Mouse (Mus musculus) C2C12 (cell line): ENCODE data around the gene H2al1h. TPM values are rescaled to one million over a fixed set of nuclear protein-coding genes. Genes with fewer than 3 reads are reported as not detected.
"Not testable (repeated sequence)": the region's sequence is repeated elsewhere in the genome, so short reads cannot be mapped to it uniquely, and the experiment has no call there.

Source experiments
- H3K27me3 ChIP-seq: one replicate; pipeline ENCODE4 v1.6.1; 2011; ENCODE audit not compliant: control insufficient read depth, insufficient read depth, insufficient read length
- H3K36me3 ChIP-seq: one replicate; pipeline ENCODE4 v1.6.1; 2011; ENCODE audit not compliant: control insufficient read depth, insufficient read depth
- H3K4me3 ChIP-seq: one replicate; pipeline ENCODE4 v1.5.1; 2011; ENCODE audit warnings: mild to moderate bottlenecking, control low read depth; ENCODE audit not compliant: poor library complexity, insufficient read depth, severe bottlenecking
- H3K79me2 ChIP-seq: one replicate; pipeline ENCODE4 v1.6.1; 2011; ENCODE audit not compliant: control insufficient read depth, insufficient read depth
- H3K79me3 ChIP-seq: one replicate; pipeline ENCODE4 v1.6.1; 2011; ENCODE audit warnings: low read depth, control low read depth
- H3ac ChIP-seq: one replicate; pipeline ENCODE3; 2011; ENCODE audit warnings: low read depth; ENCODE audit not compliant: control insufficient read depth, insufficient read length
- CEBPB ChIP-seq: IDR thresholded peaks from one replicate; pipeline ENCODE4 v1.6.1; 2011; ENCODE audit warnings: low read depth, mild to moderate bottlenecking, control low read depth, moderate library complexity
- CTCF ChIP-seq: IDR thresholded peaks from one replicate; pipeline ENCODE4 v1.5.1; 2011; ENCODE audit not compliant: control insufficient read depth, insufficient read depth, insufficient read length
- FOSL1 ChIP-seq: IDR thresholded peaks from one replicate; pipeline ENCODE4 v1.8.0; 2011; ENCODE audit warnings: mild to moderate bottlenecking, low read length; ENCODE audit not compliant: poor library complexity, insufficient read depth, severe bottlenecking
- MAX ChIP-seq: IDR thresholded peaks from one replicate; pipeline ENCODE4 v1.6.1; 2011; ENCODE audit warnings: mild to moderate bottlenecking, control low read depth
- MYOD1 ChIP-seq: IDR thresholded peaks from one replicate; pipeline ENCODE4 v1.6.1; 2011; ENCODE audit warnings: low read depth; ENCODE audit not compliant: control insufficient read depth, insufficient read length
- MYOG ChIP-seq: IDR thresholded peaks from one replicate; pipeline ENCODE4 v1.6.1; 2011; ENCODE audit not compliant: control insufficient read depth, insufficient read length; ENCODE audit errors: extremely low read depth
- USF1 ChIP-seq: IDR thresholded peaks from one replicate; pipeline ENCODE4 v1.6.1; 2011; ENCODE audit warnings: low read depth, mild to moderate bottlenecking, control low read depth, moderate library complexity
- polyA plus RNA-seq: library from polyadenylated mRNA; unstranded; fragments of >200 nt; fragmentation: generic; extraction: Trizol; gene quantifications from one replicate; pipeline ENCODE4 v1.2.1, GENCODE M21; 2012; ENCODE audit warnings: missing spikeins

H2al1h gene
- polyA plus RNA-seq, 1 experiment = not detected

DNA sequence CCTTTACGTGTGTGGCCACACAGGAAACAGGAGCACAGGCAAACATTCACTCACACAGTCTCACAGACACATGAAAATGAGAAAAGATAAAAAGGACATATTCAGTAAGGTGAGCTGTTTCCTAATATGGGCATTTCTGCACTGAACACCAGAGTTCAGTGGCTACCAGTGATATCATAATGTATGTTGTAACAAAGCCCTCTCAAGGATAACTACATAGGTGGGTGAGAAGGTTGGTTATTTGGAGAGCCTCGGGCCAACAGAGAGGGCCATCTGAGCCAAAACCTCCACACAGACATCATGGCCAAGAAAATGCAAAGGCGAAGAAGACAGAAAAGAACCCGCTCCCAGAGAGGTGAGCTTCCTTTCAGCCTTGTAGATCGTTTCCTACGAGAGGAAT is 12.8 kb upstream of the H2al1h start, which contains the start of gene H2al1d:
Gene H2al1d (plus strand): TSS at position 301 of the 400 bp plus-strand sequence.
- H3K79me3 ChIP-seq, H3K79me2 ChIP-seq, H3K36me3 ChIP-seq, H3K4me3 ChIP-seq, H3ac ChIP-seq, H3K27me3 ChIP-seq: not testable (repeated sequence)

DNA sequence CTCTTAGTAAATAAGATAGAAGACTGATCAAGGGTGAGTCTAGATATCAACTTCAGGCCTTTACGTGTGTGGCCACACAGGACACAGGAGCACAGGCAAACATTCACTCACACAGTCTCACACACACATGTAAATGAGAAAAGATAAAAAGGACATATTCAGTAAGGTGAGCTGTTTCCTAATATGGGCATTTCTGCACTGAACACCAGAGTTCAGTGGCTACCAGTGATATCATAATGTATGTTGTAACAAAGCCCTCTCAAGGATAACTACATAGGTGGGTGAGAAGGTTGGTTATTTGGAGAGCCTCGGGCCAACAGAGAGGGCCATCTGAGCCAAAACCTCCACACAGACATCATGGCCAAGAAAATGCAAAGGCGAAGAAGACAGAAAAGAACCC is 9.7 kb upstream of the H2al1h start, which contains the start of gene H2al1e:
Gene H2al1e (plus strand): TSS at position 301 of the 400 bp plus-strand sequence.
- not testable (repeated sequence) for H3K4me3 ChIP-seq, H3K79me2 ChIP-seq, H3ac ChIP-seq, H3K27me3 ChIP-seq, H3K79me3 ChIP-seq, H3K36me3 ChIP-seq

DNA sequence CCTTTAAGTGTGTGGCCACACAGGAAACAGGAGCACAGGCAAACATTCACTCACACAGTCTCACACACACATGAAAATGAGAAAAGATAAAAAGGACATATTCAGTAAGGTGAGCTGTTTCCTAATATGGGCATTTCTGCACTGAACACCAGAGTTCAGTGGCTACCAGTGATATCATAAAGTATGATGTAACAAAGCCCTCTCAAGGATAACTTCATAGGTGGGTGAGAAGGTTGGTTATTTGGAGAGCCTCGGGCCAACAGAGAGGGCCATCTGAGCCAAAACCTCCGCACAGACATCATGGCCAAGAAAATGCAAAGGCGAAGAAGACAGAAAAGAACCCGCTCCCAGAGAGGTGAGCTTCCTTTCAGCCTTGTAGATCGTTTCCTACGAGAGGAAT is 6.4 kb upstream of the H2al1h start, which contains the start of gene H2al1f:
Gene H2al1f (plus strand): TSS at position 301 of the 400 bp plus-strand sequence.
- H3ac ChIP-seq, H3K79me3 ChIP-seq, H3K36me3 ChIP-seq, H3K79me2 ChIP-seq, H3K27me3 ChIP-seq, H3K4me3 ChIP-seq: not testable (repeated sequence)

DNA sequence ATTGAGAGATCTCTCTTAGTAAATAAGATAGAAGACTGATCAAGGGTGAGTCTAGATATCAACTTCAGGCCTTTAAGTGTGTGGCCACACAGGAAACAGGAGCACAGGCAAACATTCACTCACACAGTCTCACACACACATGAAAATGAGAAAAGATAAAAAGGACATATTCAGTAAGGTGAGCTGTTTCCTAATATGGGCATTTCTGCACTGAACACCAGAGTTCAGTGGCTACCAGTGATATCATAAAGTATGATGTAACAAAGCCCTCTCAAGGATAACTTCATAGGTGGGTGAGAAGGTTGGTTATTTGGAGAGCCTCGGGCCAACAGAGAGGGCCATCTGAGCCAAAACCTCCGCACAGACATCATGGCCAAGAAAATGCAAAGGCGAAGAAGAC is 3.3 kb upstream of the H2al1h start, which contains the start of gene H2al1g:
Gene H2al1g (plus strand): TSS at position 301 of the 400 bp plus-strand sequence.
- not testable (repeated sequence) for H3K79me3 ChIP-seq, H3K4me3 ChIP-seq, H3K27me3 ChIP-seq, H3K79me2 ChIP-seq, H3K36me3 ChIP-seq, H3ac ChIP-seq

DNA sequence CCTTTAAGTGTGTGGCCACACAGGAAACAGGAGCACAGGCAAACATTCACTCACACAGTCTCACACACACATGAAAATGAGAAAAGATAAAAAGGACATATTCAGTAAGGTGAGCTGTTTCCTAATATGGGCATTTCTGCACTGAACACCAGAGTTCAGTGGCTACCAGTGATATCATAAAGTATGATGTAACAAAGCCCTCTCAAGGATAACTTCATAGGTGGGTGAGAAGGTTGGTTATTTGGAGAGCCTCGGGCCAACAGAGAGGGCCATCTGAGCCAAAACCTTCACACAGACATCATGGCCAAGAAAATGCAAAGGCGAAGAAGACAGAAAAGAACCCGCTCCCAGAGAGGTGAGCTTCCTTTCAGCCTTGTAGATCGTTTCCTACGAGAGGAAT is 3.1 kb downstream of the H2al1h start, which contains the start of gene H2al1i:
Gene H2al1i (plus strand): TSS at position 301 of the 400 bp plus-strand sequence.
- not testable (repeated sequence) for H3K4me3 ChIP-seq, H3K36me3 ChIP-seq, H3K79me2 ChIP-seq, H3K79me3 ChIP-seq, H3ac ChIP-seq, H3K27me3 ChIP-seq

DNA sequence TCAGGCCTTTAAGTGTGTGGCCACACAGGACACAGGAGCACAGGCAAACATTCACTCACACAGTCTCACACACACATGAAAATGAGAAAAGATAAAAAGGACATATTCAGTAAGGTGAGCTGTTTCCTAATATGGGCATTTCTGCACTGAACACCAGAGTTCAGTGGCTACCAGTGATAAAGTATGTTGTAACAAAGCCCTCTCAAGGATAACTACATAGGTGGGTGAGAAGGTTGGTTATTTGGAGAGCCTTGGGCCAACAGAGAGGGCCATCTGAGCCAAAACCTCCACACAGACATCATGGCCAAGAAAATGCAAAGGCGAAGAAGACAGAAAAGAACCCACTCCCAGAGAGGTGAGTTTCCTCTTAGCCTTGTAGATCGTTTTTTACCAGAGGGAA is 6.2 kb downstream of the H2al1h start, which contains the start of gene H2al1j:
Gene H2al1j (plus strand): TSS at position 301 of the 400 bp plus-strand sequence.
- H3K4me3 ChIP-seq, H3K27me3 ChIP-seq, H3K79me2 ChIP-seq, H3K36me3 ChIP-seq, H3K79me3 ChIP-seq, H3ac ChIP-seq: not testable (repeated sequence)

DNA sequence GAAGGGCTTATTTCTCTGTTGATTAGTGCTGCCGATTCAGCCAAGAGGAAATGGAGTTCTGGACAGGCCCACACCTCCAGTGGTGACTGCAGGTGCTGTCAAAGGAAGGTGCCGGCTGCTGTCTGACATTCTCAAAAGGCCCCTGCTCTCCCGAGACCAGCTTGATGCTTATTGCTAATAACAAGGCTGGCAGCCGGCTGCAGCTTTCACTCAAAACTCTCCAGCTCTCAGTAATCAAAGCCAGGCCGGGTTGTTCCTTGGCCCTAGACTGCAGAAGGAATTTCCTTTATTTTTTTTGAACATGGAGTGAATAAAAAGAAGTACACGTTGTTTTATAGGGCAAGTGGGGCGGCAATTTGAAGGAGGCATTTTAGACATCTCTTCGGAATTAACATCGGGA is 24.5 kb downstream of the H2al1h start:
- H3K79me3 ChIP-seq = no peaks in the 10 kb centered on the region
- no peak overlapping the region for H3ac ChIP-seq
- no peaks in the 10 kb centered on the region for H3K79me2 ChIP-seq
- no peak overlapping the region for H3K4me3 ChIP-seq
- H3K36me3 ChIP-seq = no peaks in the 10 kb centered on the region
- TF ChIP-seq MAX (no peak), MYOD1 (no peak), FOSL1 (no peak), USF1 (no peak), MYOG (no peak)
- H3K27me3 ChIP-seq = no peaks in the 10 kb centered on the region

DNA sequence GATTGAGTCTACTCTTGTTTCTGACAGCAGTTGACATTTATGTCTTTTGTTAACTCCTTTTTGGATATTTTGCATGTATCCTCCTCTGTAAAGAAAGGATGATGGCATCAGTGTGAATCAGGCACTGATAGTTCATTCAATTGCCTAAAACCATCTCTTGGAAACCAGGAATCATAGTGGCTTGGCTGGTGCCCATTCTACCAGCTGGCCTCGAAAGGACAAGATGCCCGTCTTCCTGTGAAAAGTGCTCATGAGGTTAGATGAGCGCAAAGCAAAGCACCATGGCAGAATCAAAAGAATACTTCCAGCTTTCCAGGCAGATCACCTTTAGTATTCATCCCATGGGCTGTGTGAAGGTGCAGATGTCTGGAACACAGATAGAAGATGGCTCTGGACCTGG is 25.5 kb downstream of the H2al1h start:
- Histone ChIP-seq H3K79me3 (no peaks in the 10 kb centered on the region), H3K79me2 (no peaks in the 10 kb centered on the region), H3K27me3 (no peaks in the 10 kb centered on the region), H3K4me3 (no peak overlapping the region), H3K36me3 (no peaks in the 10 kb centered on the region), H3ac (no peak overlapping the region)
- no peak for TF ChIP-seq CTCF
- TF ChIP-seq CEBPB = no peak
- TF ChIP-seq USF1 = no peak
- TF ChIP-seq MYOG = no peak
- no peak for TF ChIP-seq MYOD1
